Mouse (Mus musculus): ENCODE results near the gene Usp1. TPM values are rescaled to one million over a fixed set of nuclear protein-coding genes. Genes with fewer than 3 reads are reported as not detected.
"Not testable (repeated sequence)": the region's sequence is repeated elsewhere in the genome, so short reads cannot be mapped to it uniquely, and the experiment has no call there.

Gene Usp1
- 10 to 100 TPM; 31.9 to 35.5 TPM for total RNA-seq (2021)
- long read RNA-seq, experiment 1, transcript Usp1-201 (9 exons, 3,577 nt) = major isoform, 16 of 40 reads
- long read RNA-seq, experiment 1, transcript Usp1-202 (9 exons, 3,527 nt) = minor isoform, 6 of 40 reads
- long read RNA-seq, experiment 1, partial matches to known transcripts = 1 of 40 reads
- long read RNA-seq, experiment 1, other reads (novel, unspliced or antisense) = 17 of 40 reads
- long read RNA-seq, experiment 2, partial matches to known transcripts = 1 of 8 reads
- long read RNA-seq, experiment 2, other reads (novel, unspliced or antisense) = 4 of 8 reads

- no peak for DNase-seq
These were observed at the start of gene Usp1 for GRCm38 (mm10) chr4:98923568-98924070. Gene Usp1, plus strand, starts transcription at chr4:98923810.

GRCm38 (mm10) chr4:98882706-98883105, 40.9 kb upstream of the Usp1 start:
- no peak for DNase-seq

GRCm38 (mm10) chr4:98886377-98886776, 37.2 kb upstream of the Usp1 start:
- DNase-seq = no peak

GRCm38 (mm10) chr4:98887148-98887547, 36.5 kb upstream of the Usp1 start:
- DNase-seq = peak; percentile 21 to 55

- no peak for DNase-seq
These were observed 13.4 kb upstream of the Usp1 start for GRCm38 (mm10) chr4:98910246-98910645.

GRCm38 (mm10) chr4:98917724-98918123, 5.9 kb upstream of the Usp1 start:
- DNase-seq = no peak

GRCm38 (mm10) chr4:98918204-98918603, 5.4 kb upstream of the Usp1 start:
- no peak for DNase-seq

- no peak for DNase-seq
These were observed 2.7 kb upstream of the Usp1 start for GRCm38 (mm10) chr4:98920896-98921295.

GRCm38 (mm10) chr4:98922061-98922642, 1.5 kb upstream of the Usp1 start:
- peak in 1 of 2 experiments; percentile 2 for DNase-seq

- peak; percentile 97 for DNase-seq
These were observed 705 bp upstream of the Usp1 start for GRCm38 (mm10) chr4:98922643-98923567.

- DNase-seq = peak in 1 of 2 experiments; percentile 51
These were observed 678 bp downstream of the Usp1 start for GRCm38 (mm10) chr4:98924071-98924905.

GRCm38 (mm10) chr4:98924906-98925178, 1.2 kb downstream of the Usp1 start:
- DNase-seq = no peak

- no peak for DNase-seq
These were observed 1.7 kb downstream of the Usp1 start for GRCm38 (mm10) chr4:98925250-98925781.

GRCm38 (mm10) chr4:98936036-98936435, 12.4 kb downstream of the Usp1 start:
- DNase-seq = no peak

- not testable (repeated sequence) for DNase-seq
These were observed 14.6 kb downstream of the Usp1 start for GRCm38 (mm10) chr4:98938210-98938609.

- DNase-seq = no peak
These were observed 27.0 kb downstream of the Usp1 start for GRCm38 (mm10) chr4:98950563-98950962.

GRCm38 (mm10) chr4:98955986-98956385, 32.4 kb downstream of the Usp1 start:
- no peak for DNase-seq

- DNase-seq = no peak
These were observed 36.6 kb downstream of the Usp1 start for GRCm38 (mm10) chr4:98960243-98960642.

GRCm38 (mm10) chr4:98969946-98970345, 46.3 kb downstream of the Usp1 start:
- no peak for DNase-seq

- DNase-seq = no peak
These were observed 52.1 kb downstream of the Usp1 start for GRCm38 (mm10) chr4:98975741-98976140.

- DNase-seq = not testable (repeated sequence)
These were observed 54.7 kb downstream of the Usp1 start for GRCm38 (mm10) chr4:98978288-98978687.

- no peak for DNase-seq
These were observed 55.1 kb downstream of the Usp1 start for GRCm38 (mm10) chr4:98978693-98979092.
